Mouse (Mus musculus) hindbrain, embryonic 12.5 days (tissue): Measurements from ENCODE around the gene Gjd3. TPM values are rescaled to one million over a fixed set of nuclear protein-coding genes. Genes with fewer than 3 reads are reported as not detected.

ENCODE experiments used
- ATAC-seq: fragments of 200-750 bp; cut with Nextera tagmentation; 2 replicates; pipeline ENCODE4 v1.8.0; 2017; ENCODE audit warnings: moderate TSS enrichment; ENCODE audit not compliant: low FRiP score
- H3K27ac ChIP-seq: fragments of 300-500 bp; sonication (generic); 2 replicates; pipeline ENCODE4 v1.5.1; 2016; ENCODE audit warnings: mild to moderate bottlenecking
- H3K27me3 ChIP-seq: fragments of 300-500 bp; sonication (generic); 2 replicates; pipeline ENCODE4 v1.6.1; 2016; ENCODE audit warnings: mild to moderate bottlenecking
- H3K36me3 ChIP-seq: fragments of 300-500 bp; sonication (generic); 2 replicates; pipeline ENCODE4 v1.6.1; 2016; ENCODE audit warnings: mild to moderate bottlenecking
- H3K4me1 ChIP-seq: fragments of 300-500 bp; sonication (generic); 2 replicates; pipeline ENCODE4 v1.6.1; 2016
- H3K4me2 ChIP-seq: fragments of 300-500 bp; sonication (generic); replicated peaks from 2 replicates; pipeline ENCODE4 v1.6.1; 2016; ENCODE audit warnings: mild to moderate bottlenecking
- H3K4me3 ChIP-seq: fragments of 300-500 bp; sonication (generic); 2 replicates; pipeline ENCODE4 v1.5.1; 2016; ENCODE audit warnings: mild to moderate bottlenecking
- H3K9ac ChIP-seq: fragments of 300-500 bp; sonication (generic); 2 replicates; pipeline ENCODE4 v1.6.1; 2016; ENCODE audit warnings: mild to moderate bottlenecking, moderate library complexity
- H3K9me3 ChIP-seq: fragments of 300-500 bp; sonication (generic); replicated peaks from 2 replicates; pipeline ENCODE4 v1.6.1; 2016; ENCODE audit warnings: mild to moderate bottlenecking
- WGBS: fragments of 180-500 bp; shearing (Covaris S2); methylation state at CpG from one replicate; pipeline ENCODE4 v1.1.7; 2016; 5-methylcytosine and 5-hydroxymethylcytosine counted together
- polyA plus RNA-seq: library from polyadenylated mRNA; unstranded; fragments of >200 nt; fragmentation: Nextera tagmentation; extraction: Ambion mirVana; gene quantifications from 2 replicates; pipeline ENCODE4 v1.2.1, GENCODE M21; 2016

Gene Gjd3
- polyA plus RNA-seq, 1 experiment from 2014 or later = 0.88 TPM

- no peak for ATAC-seq
- H3K4me2 ChIP-seq = no peak overlapping the region
- H3K4me3 ChIP-seq = no peak overlapping the region
- H3K9me3 ChIP-seq = no peaks in the 10 kb centered on the region
- WGBS = 41% methylated on average over 5 of the region's 5 CpGs
- H3K9ac ChIP-seq = no peak overlapping the region
- H3K27me3 ChIP-seq = no peaks in the 10 kb centered on the region
- peak overlapping the region; percentile 44; the same call in 1 of the 2 replicates for H3K27ac ChIP-seq
- H3K36me3 ChIP-seq = peaks cover 42% of the 10 kb centered on the region
- peaks cover 28% of the 10 kb centered on the region for H3K4me1 ChIP-seq
Measured at GRCm38 (mm10) chr11:98974871-98975719, 7.7 kb downstream of the Gjd3 start.

DNA sequence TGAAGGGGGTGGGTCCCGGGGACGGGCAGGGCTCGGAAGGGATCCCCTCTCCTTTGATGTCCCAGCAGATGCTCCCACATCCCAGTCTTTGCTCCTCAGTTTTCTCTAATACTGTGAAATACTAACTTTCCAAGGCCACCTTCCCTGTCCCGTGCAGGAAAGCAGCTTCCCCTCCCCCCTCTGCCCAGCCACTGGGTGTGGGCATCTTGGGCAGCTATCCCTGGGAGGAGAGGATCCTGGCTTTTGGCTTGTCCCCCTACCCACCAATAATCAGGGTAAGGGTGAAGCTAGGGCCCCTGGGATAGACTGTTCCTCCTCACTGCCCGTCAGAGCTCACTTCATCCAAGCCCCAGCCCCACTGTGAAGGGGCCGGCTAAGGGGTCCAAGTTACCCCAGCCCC lies 8.6 kb downstream of the Gjd3 start:
- H3K4me2 ChIP-seq = no peak overlapping the region
- peaks cover 42% of the 10 kb centered on the region for H3K36me3 ChIP-seq
- peaks cover 37% of the 10 kb centered on the region for H3K4me1 ChIP-seq
- 79% methylated on average over 6 of the region's 6 CpGs for WGBS
- H3K4me3 ChIP-seq = no peak overlapping the region
- ATAC-seq = no peak
- 0 out of 2 replicates have a peak overlapping the region, but pooled peaks have one; percentile 44 for H3K27ac ChIP-seq
- no peaks in the 10 kb centered on the region for H3K27me3 ChIP-seq
- no peak overlapping the region for H3K9ac ChIP-seq
- no peaks in the 10 kb centered on the region for H3K9me3 ChIP-seq

GRCm38 (mm10) chr11:98973584-98973983 lies 9.2 kb downstream of the Gjd3 start:
- H3K4me2 ChIP-seq = no peak overlapping the region
- ATAC-seq = no peak
- no peak overlapping the region; the same call in 1 of the 2 replicates for H3K27ac ChIP-seq
- H3K4me3 ChIP-seq = no peak overlapping the region
- peaks cover 42% of the 10 kb centered on the region for H3K36me3 ChIP-seq
- H3K27me3 ChIP-seq = no peaks in the 10 kb centered on the region
- WGBS = 86% methylated on average over 14 of the region's 14 CpGs
- peaks cover 39% of the 10 kb centered on the region for H3K4me1 ChIP-seq
- no peaks in the 10 kb centered on the region for H3K9me3 ChIP-seq
- H3K9ac ChIP-seq = peak overlapping the region; percentile 45; the same call in 1 of the 2 replicates

DNA sequence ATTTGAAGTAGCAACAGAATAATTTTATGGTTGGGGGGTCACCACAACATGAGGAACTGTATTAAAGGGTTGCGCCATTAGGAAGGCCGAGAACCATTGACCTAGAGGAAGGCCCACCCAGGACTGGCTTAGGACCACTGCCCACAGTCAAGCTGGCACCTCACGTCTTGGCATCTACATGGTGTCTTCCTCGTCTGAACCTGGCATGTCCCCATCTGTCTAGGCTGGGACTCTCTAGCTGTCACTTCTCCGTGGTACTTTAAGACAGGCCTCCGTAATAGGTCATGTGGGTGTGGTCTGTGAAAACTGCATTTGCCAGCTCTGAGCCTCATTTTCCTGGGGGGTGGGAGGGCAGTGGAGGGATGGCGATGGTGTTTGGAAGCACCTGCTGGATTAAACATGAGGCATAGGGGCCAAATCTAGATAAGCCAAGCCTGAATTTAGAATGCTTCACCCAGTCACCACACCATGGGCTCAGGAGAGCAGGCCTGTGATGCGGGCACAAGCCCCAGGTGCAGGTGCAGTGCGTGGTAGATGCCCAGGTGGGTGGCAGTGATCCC lies 9.9 kb downstream of the Gjd3 start:
- Histone ChIP-seq H3K27ac (no peak overlapping the region), H3K4me2 (no peak overlapping the region), H3K4me3 (no peak overlapping the region), H3K36me3 (peaks cover 47% of the 10 kb centered on the region), H3K4me1 (peaks cover 44% of the 10 kb centered on the region), H3K9me3 (no peaks in the 10 kb centered on the region), H3K27me3 (no peaks in the 10 kb centered on the region), H3K9ac (no peak overlapping the region)
- 87% methylated on average over 9 of the region's 9 CpGs for WGBS
- ATAC-seq = no peak

GRCm38 (mm10) chr11:98972215-98972614 lies 10.6 kb downstream of the Gjd3 start:
- WGBS = 53% methylated on average over 9 of the region's 9 CpGs
- peaks cover 48% of the 10 kb centered on the region for H3K36me3 ChIP-seq

GRCm38 (mm10) chr11:98971316-98972031 lies 11.3 kb downstream of the Gjd3 start:
- Histone ChIP-seq H3K4me3 (no peak overlapping the region), H3K9me3 (no peaks in the 10 kb centered on the region), H3K4me1 (peaks cover 59% of the 10 kb centered on the region), H3K9ac (0 out of 2 replicates have a peak overlapping the region, but pooled peaks have one; percentile 86), H3K36me3 (peaks cover 51% of the 10 kb centered on the region), H3K27me3 (no peaks in the 10 kb centered on the region), H3K4me2 (peak overlapping the region; percentile 97), H3K27ac (peak overlapping the region; percentile 99)
- ATAC-seq = 0 out of 2 replicates have a peak, but pooled peaks have one; percentile 7
- WGBS = 56% methylated on average over 23 of the region's 23 CpGs

More at GRCm38 (mm10) chr11:98972215-98972614, 10.6 kb downstream of the Gjd3 start:
- Histone ChIP-seq H3K4me1 (peaks cover 51% of the 10 kb centered on the region), H3K9me3 (no peaks in the 10 kb centered on the region), H3K9ac (no peak overlapping the region), H3K4me3 (no peak overlapping the region), H3K4me2 (no peak overlapping the region), H3K27ac (no peak overlapping the region), H3K27me3 (no peaks in the 10 kb centered on the region)
- ATAC-seq = 0 out of 2 replicates have a peak, but pooled peaks have one; percentile 12

GRCm38 (mm10) chr11:98970191-98970925 lies 12.5 kb downstream of the Gjd3 start:
- Histone ChIP-seq H3K9me3 (no peaks in the 10 kb centered on the region), H3K36me3 (peaks cover 51% of the 10 kb centered on the region), H3K4me3 (peak overlapping the region; percentile 15), H3K27me3 (no peaks in the 10 kb centered on the region), H3K4me1 (peaks cover 70% of the 10 kb centered on the region), H3K27ac (peak overlapping the region; percentile 99), H3K9ac (peak overlapping the region; percentile 86), H3K4me2 (peak overlapping the region; percentile 97)
- WGBS = 48% methylated on average over 29 of the region's 29 CpGs
- no peak for ATAC-seq

- peaks cover 43% of the 10 kb centered on the region for H3K36me3 ChIP-seq
- ATAC-seq = peak; percentile 49
- H3K4me1 ChIP-seq = peaks cover 78% of the 10 kb centered on the region
- peak overlapping the region; percentile 99 for H3K27ac ChIP-seq
- peak overlapping the region; percentile 86 for H3K9ac ChIP-seq
- H3K4me3 ChIP-seq = peak overlapping the region; percentile 15
- H3K27me3 ChIP-seq = no peaks in the 10 kb centered on the region
- peak overlapping the region; percentile 97 for H3K4me2 ChIP-seq
- WGBS = 24% methylated on average over 9 of the region's 17 CpGs
- H3K9me3 ChIP-seq = no peaks in the 10 kb centered on the region
Measured at GRCm38 (mm10) chr11:98969496-98969927, 13.3 kb downstream of the Gjd3 start.

DNA sequence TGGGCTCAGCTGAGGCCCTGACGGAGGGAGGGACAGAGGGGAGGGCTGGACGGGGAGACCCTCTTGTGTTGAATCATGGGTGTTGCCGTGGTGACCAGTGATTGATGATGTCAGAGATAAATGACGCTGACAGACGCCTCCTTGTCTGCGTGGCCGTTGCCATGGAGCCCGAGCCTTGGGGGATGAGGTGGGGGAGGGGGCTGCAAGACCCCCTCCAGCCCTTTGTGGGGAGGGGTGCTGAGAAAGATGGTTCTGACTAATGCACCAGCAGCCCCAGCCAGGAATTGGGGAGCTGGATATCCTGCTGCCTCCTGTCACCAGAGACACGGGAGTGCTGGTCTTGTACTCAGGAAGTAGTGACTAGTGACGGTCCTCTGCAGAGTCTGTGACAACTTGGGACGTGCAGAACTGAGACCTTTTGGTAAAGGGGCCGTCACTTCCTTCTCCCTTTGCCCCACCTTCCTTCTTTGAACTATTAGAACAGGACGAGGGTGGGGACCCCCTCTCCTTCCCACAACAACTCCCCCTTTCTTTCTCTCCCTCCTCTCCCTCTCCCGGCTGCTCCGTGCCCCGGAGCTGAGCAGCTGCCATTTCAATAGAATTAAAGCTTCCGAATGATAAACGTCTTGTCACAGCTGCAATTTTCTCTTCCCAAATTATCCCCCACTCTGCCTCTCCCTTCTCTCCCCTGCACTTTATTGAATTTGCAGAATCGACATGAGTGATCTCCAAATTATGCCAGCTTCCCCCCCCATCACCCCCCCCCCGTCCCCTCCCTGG lies 13.9 kb downstream of the Gjd3 start:
- Histone ChIP-seq H3K9me3 (no peaks in the 10 kb centered on the region), H3K9ac (peak overlapping the region; percentile 86), H3K4me2 (peak overlapping the region; percentile 97), H3K27ac (peak overlapping the region; percentile 99), H3K36me3 (peaks cover 39% of the 10 kb centered on the region), H3K4me1 (peaks cover 84% of the 10 kb centered on the region), H3K4me3 (peak overlapping the region; percentile 15), H3K27me3 (no peaks in the 10 kb centered on the region)
- WGBS = 3% methylated on average over 19 of the region's 20 CpGs
- peak; percentile 58 for ATAC-seq

DNA sequence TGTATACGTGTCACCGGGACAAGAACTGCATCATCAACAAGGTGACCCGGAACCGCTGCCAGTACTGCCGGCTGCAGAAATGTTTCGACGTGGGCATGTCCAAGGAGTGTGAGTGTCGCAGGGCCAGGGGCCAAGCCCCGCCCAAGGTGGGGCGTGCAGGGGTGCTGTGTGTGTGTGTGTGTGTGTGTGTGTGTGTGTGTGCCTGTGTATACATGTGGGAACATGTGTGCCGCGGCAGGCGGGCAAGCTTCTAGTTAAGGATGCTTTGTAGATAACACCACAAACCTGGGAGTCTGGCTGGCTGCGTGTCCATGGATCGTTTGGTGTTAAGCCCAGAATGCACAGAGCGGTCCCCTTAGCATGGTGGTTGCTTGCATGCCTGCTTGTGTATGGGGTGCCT lies 14.7 kb downstream of the Gjd3 start:
- ATAC-seq = no peak
- Histone ChIP-seq H3K4me2 (peak overlapping the region; percentile 97), H3K9ac (peak overlapping the region; percentile 86), H3K4me1 (peaks cover 92% of the 10 kb centered on the region), H3K27me3 (no peaks in the 10 kb centered on the region), H3K36me3 (peaks cover 31% of the 10 kb centered on the region), H3K4me3 (peak overlapping the region; percentile 15), H3K9me3 (no peaks in the 10 kb centered on the region), H3K27ac (peak overlapping the region; percentile 99)
- 51% methylated on average over 16 of the region's 16 CpGs for WGBS
